Mouse (Mus musculus): ENCODE data around the gene Repin1.

- TF ChIP-seq MAX (IDR thresholded peaks at IDR 0.05; ENCODE audit: low read depth) (no peak), MYOD1 (IDR thresholded peaks at IDR 0.05; ENCODE audit: control insufficient read depth in 1 of 3, insufficient read length in 2 of 3, low read depth in 2 of 3) (no peak), USF1 (IDR thresholded peaks at IDR 0.05; ENCODE audit: low read depth) (no peak), MYOG (IDR thresholded peaks at IDR 0.05; ENCODE audit: control insufficient read depth in 1 of 3, insufficient read depth in 1 of 3, insufficient read length in 2 of 3, low read depth in 2 of 3) (no peak), POLR2A (IDR thresholded peaks at IDR 0.05; ENCODE audit: insufficient read length, low read depth) (no peak), TCF12 (IDR thresholded peaks at IDR 0.05; ENCODE audit: insufficient read depth, poor library complexity, severe bottlenecking) (no peak), POLR2AphosphoS2 (IDR thresholded peaks at IDR 0.05; ENCODE audit: insufficient read length, low read depth) (no peak)
These were observed 45.4 kb upstream of the Repin1 start for GRCm38 (mm10) chr6:48548314-48548713.
